Mouse (Mus musculus) brain, embryonic 14.5 days (tissue): Measurements from ENCODE around the gene Nle1.

Experiments
- CTCF ChIP-seq: fragments of 200-500 bp; IDR thresholded peaks from 2 replicates; pipeline ENCODE4 v1.5.1; 2012; ENCODE audit warnings: inconsistent platforms, mild to moderate bottlenecking, moderate library complexity, borderline replicate concordance; ENCODE audit not compliant: insufficient read depth, insufficient read length; ENCODE audit errors: extremely low read depth
- POLR2A ChIP-seq: fragments of 200-500 bp; IDR thresholded peaks from 2 replicates; pipeline ENCODE4 v1.6.1; 2012; ENCODE audit warnings: mild to moderate bottlenecking, inconsistent platforms, borderline replicate concordance; ENCODE audit not compliant: poor library complexity, insufficient read depth, insufficient read length, severe bottlenecking; ENCODE audit errors: extremely low read depth

- TF ChIP-seq CTCF (no peak), POLR2A (no peak)
Measured at GRCm38 (mm10) chr11:82904952-82905351, 3.3 kb downstream of the Nle1 start.
